Mouse (Mus musculus) heart, embryonic 15.5 days (tissue): Measurements from ENCODE around the gene Pcgf1. TPM values are rescaled to one million over a fixed set of nuclear protein-coding genes. Genes with fewer than 3 reads are reported as not detected.

Source experiments
- ATAC-seq: fragments of 200-750 bp; cut with Nextera tagmentation; replicated peaks from 2 replicates; pipeline ENCODE4 v1.8.0; 2017; ENCODE audit warnings: low read depth, moderate TSS enrichment; ENCODE audit not compliant: insufficient number of reproducible peaks, insufficient read depth, low FRiP score
- H3K27ac ChIP-seq: fragments of 300-500 bp; sonication (generic); 2 replicates; pipeline ENCODE4 v1.5.1; 2015; ENCODE audit warnings: mild to moderate bottlenecking, inconsistent platforms
- H3K27me3 ChIP-seq: fragments of 300-500 bp; sonication (generic); 2 replicates; pipeline ENCODE4 v1.6.1; 2015; ENCODE audit warnings: inconsistent platforms
- H3K36me3 ChIP-seq: fragments of 300-500 bp; sonication (generic); 2 replicates; pipeline ENCODE4 v1.6.1; 2015; ENCODE audit warnings: mild to moderate bottlenecking, inconsistent platforms
- H3K4me1 ChIP-seq: fragments of 300-500 bp; sonication (generic); replicated peaks from 2 replicates; pipeline ENCODE4 v1.6.1; 2015; ENCODE audit warnings: inconsistent platforms
- H3K4me2 ChIP-seq: fragments of 300-500 bp; sonication (generic); 2 replicates; pipeline ENCODE4 v1.6.1; 2015; ENCODE audit warnings: inconsistent platforms, mild to moderate bottlenecking, moderate library complexity
- H3K4me3 ChIP-seq: fragments of 300-500 bp; sonication (generic); 2 replicates; pipeline ENCODE4 v1.5.1; 2015; ENCODE audit warnings: mild to moderate bottlenecking, inconsistent platforms
- H3K9ac ChIP-seq: fragments of 300-500 bp; sonication (generic); 2 replicates; pipeline ENCODE4 v1.6.1; 2015; ENCODE audit warnings: mild to moderate bottlenecking, inconsistent platforms
- H3K9me3 ChIP-seq: fragments of 300-500 bp; sonication (generic); replicated peaks from 2 replicates; pipeline ENCODE4 v1.6.1; 2016; ENCODE audit warnings: inconsistent platforms
- WGBS: fragments of 180-500 bp; shearing (Covaris S2); methylation state at CpG from one replicate; pipeline ENCODE4 v1.1.7; 2015; ENCODE audit warnings: mixed read lengths; 5-methylcytosine and 5-hydroxymethylcytosine counted together
- polyA plus RNA-seq: library from polyadenylated mRNA; unstranded; fragments of >200 nt; fragmentation: Nextera tagmentation; extraction: Ambion mirVana; gene quantifications from 2 replicates; pipeline ENCODE4 v1.2.1, GENCODE M21; 2015

The Pcgf1 gene
- polyA plus RNA-seq, 1 experiment from 2014 or later, result 13.8 TPM

GRCm38 (mm10) chr6:83068221-83068620 lies 9.4 kb upstream of the Pcgf1 start:
- Histone ChIP-seq H3K9ac (0 out of 2 replicates have a peak overlapping the region, but pooled peaks have one; percentile 2), H3K4me2 (peak overlapping the region; percentile 57), H3K4me1 (peaks cover 30% of the 10 kb centered on the region), H3K27me3 (peaks cover 99% of the 10 kb centered on the region), H3K27ac (no peak overlapping the region), H3K9me3 (no peaks in the 10 kb centered on the region), H3K36me3 (no peaks in the 10 kb centered on the region), H3K4me3 (peak overlapping the region; percentile 37)
- no peak for ATAC-seq
- 12% methylated on average over 8 of the region's 8 CpGs for WGBS

DNA sequence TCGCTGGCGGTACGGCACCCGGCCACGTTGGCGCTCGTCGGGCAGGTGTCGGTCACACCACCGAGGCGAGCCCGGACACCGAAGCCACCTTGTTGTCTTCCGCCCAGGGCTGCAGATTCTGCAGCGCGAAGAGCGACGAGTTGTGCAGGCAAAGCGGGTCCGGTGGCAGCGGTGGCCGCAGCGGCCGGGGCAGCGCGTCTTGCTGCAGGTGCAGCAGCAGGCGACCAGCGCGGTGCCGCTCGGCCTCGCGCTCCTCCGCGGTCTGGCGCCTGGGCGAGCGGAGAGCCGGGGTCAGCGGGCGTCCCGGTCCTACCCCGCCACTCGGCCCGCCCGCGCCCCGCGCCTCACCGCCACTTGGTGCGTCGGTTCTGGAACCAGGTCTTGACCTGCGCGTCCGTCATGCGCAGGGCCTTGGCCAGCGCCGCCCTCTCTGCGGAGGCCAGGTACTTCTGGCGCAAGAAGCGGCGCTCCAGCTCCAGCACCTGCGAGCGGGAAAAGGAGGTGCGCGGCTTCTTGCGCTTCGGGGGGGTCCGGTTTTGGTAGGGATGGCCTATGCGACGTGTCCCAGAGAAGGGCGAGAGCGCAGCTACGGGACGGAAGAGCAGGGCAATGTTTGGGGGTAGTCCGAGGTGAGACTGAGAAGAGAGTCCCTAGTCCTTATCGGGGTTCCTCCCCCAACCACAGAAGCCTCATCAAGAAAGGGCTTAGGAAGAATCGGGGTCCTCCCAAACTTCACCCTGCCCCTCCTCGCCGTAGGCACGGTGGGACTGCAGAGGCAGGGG lies 8.8 kb upstream of the Pcgf1 start:
- under 1% methylated on average over 81 of the region's 81 CpGs for WGBS
- peaks cover 30% of the 10 kb centered on the region for H3K4me1 ChIP-seq
- peak overlapping the region; percentile 57 for H3K4me2 ChIP-seq
- peak overlapping the region; percentile 37 for H3K4me3 ChIP-seq
- ATAC-seq, result no peak
- H3K36me3 ChIP-seq, result no peaks in the 10 kb centered on the region
- H3K27ac ChIP-seq, result no peak overlapping the region
- H3K9ac ChIP-seq, result 0 out of 2 replicates have a peak overlapping the region, but pooled peaks have one; percentile 2
- H3K9me3 ChIP-seq, result no peaks in the 10 kb centered on the region
- peaks cover 99% of the 10 kb centered on the region for H3K27me3 ChIP-seq

DNA sequence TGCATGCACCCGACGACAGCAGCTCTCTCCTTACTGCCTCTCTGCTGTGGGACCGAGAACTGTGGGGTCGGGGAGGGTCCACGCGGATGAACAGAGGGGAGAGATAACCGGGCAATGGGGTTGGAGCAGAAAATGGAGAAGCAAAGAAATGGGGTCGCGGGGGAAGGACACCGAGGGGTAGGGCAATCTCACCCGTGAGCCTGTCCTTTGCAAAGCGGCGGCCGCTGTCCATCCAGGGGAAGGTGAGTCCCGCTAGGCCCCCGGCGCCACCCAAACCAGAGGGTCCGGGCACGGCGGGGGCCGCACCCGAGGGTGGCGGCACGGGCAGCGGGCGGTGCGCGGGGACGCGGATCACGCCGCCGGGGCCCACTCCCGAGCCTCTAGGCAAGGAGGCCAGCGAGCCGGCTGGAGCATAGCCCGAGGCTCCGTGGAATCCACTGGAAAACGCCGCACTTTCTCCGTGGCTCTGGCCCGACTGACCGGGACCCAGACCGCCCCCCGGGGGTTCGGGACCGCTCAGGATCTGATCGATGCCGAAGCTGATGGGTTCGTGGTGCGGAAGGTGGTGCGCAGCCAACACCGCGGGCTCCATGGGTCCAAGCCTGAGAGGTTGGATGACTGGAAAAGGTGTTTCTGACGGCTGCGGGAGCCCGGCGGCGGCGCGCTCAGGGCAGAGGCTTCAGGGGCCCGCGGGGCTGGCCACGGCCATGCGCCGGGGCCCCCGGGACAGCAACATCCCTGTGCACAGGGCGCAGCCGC lies 8.0 kb upstream of the Pcgf1 start:
- Histone ChIP-seq H3K4me2 (peak overlapping the region; percentile 45), H3K4me3 (peak overlapping the region; percentile 37), H3K27ac (no peak overlapping the region), H3K36me3 (no peaks in the 10 kb centered on the region), H3K27me3 (peaks cover 99% of the 10 kb centered on the region), H3K9me3 (no peaks in the 10 kb centered on the region), H3K4me1 (peaks cover 30% of the 10 kb centered on the region), H3K9ac (0 out of 2 replicates have a peak overlapping the region, but pooled peaks have one; percentile 14)
- peak; percentile 44; the same call in 1 of the 2 replicates for ATAC-seq
- WGBS, result 1% methylated on average over 69 of the region's 69 CpGs

DNA sequence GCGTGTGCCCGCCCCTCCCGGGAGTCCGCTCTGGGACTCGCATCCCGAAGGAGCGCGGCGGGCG lies 7.6 kb upstream of the Pcgf1 start, which contains the start of gene Tlx2:
Tlx2 (minus strand) TSS at position 47 of the 64 bp plus-strand sequence.
- Histone ChIP-seq H3K4me2 (peak within 1 kb of the TSS; percentile 57), H3K9ac (0 out of 2 replicates have a peak within 1 kb of the TSS, but pooled peaks have one; percentile 14), H3K27ac (no peak within 1 kb of the TSS), H3K4me3 (peak within 1 kb of the TSS; percentile 37), H3K4me1 (peaks cover 30% of the 10 kb centered on the region), H3K36me3 (no peaks in the 10 kb centered on the region), H3K9me3 (no peaks in the 10 kb centered on the region), H3K27me3 (peaks cover 99% of the 10 kb centered on the region)
- 2% methylated on average over 8 of the region's 10 CpGs for WGBS
- ATAC-seq, result no peak

DNA sequence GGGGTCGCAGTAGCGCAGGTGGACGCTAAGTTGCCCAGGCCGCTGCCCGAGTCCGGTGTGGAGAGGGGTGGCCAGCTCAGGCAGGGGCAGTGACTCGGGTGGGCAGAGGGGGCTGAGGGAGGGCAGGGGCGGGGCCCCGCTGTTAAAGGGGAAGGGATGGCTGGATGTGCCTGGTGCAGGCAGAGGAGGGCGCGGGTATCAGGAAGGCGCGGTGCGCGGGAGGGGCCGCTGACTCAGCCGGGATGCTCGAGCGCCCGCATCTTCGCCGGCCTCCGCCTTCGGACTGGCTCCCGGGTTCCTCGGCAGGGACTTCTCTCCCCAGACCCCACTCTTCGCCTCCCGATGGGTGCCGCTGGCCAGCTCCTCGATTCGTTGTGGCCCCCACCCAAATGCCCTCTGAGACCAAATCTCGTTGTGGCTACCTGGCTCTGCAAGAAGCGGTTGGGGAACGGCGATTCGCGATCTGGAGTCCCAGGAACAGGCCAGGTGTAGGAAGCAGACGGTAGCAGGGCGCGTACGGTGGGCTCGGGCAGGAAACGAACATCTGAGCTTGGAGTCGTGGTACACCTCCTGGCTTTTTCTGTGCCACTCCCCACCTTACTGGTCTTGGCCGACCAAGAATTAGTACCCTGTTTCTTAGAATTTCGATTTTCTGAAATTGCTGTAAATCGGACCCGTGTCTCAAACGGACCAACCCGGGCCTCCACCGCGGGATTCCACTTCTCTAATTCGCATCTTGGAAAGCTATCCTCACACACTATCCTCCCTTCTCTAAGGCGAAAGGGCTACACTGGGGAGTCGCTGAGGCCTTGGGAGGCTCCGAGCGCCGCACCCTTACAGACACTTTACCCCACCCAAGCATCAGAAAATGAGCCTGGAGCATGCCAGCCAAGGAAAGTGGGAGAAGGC lies 7.1 kb upstream of the Pcgf1 start:
- 1% methylated on average over 55 of the region's 58 CpGs for WGBS

DNA sequence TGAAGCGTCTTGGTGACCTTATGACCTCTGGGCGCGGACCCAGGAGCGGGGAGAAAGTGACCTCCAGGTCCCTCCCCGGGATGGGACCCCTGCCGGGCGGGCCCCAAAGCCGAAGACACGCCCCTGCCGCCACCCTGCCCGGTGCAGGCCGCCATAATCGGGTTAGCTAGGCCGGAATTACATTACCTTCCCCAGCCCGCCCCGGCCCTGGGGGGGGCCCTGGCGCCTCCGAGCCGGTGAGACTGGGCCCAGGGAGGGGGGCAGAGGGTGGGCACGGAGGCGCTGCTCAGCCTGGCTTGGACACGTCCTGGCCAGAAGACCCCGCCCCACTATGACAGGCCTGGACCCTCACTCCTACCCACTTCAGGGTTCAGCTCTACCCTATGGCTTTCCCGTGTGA lies 6.4 kb upstream of the Pcgf1 start:
- 3% methylated on average over 22 of the region's 24 CpGs for WGBS
- H3K4me2 ChIP-seq, result no peak overlapping the region
- ATAC-seq, result peak; percentile 61; the same call in 1 of the 2 replicates

More for the DNA sequence above, 7.1 kb upstream of the Pcgf1 start:
- peaks cover 30% of the 10 kb centered on the region for H3K4me1 ChIP-seq
- no peak overlapping the region for H3K9ac ChIP-seq
- H3K4me2 ChIP-seq, result peak overlapping the region; percentile 45
- peaks cover 99% of the 10 kb centered on the region for H3K27me3 ChIP-seq
- ATAC-seq, result no peak; the same call in 1 of the 2 replicates
- no peaks in the 10 kb centered on the region for H3K36me3 ChIP-seq
- peak overlapping the region; percentile 37 for H3K4me3 ChIP-seq
- no peak overlapping the region for H3K27ac ChIP-seq
- no peaks in the 10 kb centered on the region for H3K9me3 ChIP-seq

DNA sequence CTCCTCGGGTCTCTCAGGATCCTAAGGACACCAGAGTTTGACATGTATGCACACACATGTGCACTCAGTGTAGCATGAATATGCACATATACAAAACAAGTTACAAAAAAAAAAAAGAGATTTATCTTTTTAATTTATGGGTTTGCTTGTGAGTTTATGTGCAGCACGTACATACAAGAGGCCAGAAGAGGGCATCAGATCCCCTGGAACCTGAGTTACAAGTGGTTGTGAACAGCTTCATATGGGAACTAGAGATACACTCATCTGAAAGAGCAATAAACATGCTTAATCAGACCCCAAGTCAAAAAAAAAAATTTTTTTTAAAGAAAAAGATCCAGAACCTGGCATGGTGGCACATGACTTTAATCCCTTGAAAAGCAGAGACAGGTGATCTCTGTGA lies 2.7 kb upstream of the Pcgf1 start:
- no peak for ATAC-seq
- WGBS, result 8% methylated on average over 2 of the region's 2 CpGs
- no peak overlapping the region for H3K4me2 ChIP-seq
- H3K27ac ChIP-seq, result no peak overlapping the region
- no peak overlapping the region for H3K9ac ChIP-seq
- peaks cover 26% of the 10 kb centered on the region for H3K4me1 ChIP-seq
- H3K27me3 ChIP-seq, result peaks cover 74% of the 10 kb centered on the region
- no peak overlapping the region for H3K4me3 ChIP-seq
- H3K9me3 ChIP-seq, result no peaks in the 10 kb centered on the region
- no peaks in the 10 kb centered on the region for H3K36me3 ChIP-seq

More for the DNA sequence above, 6.4 kb upstream of the Pcgf1 start:
- Histone ChIP-seq H3K9me3 (no peaks in the 10 kb centered on the region), H3K36me3 (no peaks in the 10 kb centered on the region), H3K9ac (no peak overlapping the region), H3K4me3 (peak overlapping the region; percentile 10; the same call in 1 of the 2 replicates), H3K27ac (no peak overlapping the region), H3K27me3 (peaks cover 99% of the 10 kb centered on the region), H3K4me1 (peaks cover 30% of the 10 kb centered on the region)

- WGBS, result under 1% methylated on average over 46 of the region's 46 CpGs
- H3K9me3 ChIP-seq, result no peaks in the 10 kb centered on the region
- peaks cover 58% of the 10 kb centered on the region for H3K27me3 ChIP-seq
- peak overlapping the region; percentile 83 for H3K9ac ChIP-seq
- peaks cover 13% of the 10 kb centered on the region for H3K4me1 ChIP-seq
- peak overlapping the region; percentile 86 for H3K27ac ChIP-seq
- peak overlapping the region; percentile 99 for H3K4me2 ChIP-seq
- H3K36me3 ChIP-seq, result peaks cover 14% of the 10 kb centered on the region
- H3K4me3 ChIP-seq, result peak overlapping the region; percentile 84
- peak; percentile 92 for ATAC-seq
These were observed 722 bp downstream of the Pcgf1 start for GRCm38 (mm10) chr6:83078324-83078858.

- Histone ChIP-seq H3K27me3 (peaks cover 58% of the 10 kb centered on the region), H3K9me3 (no peaks in the 10 kb centered on the region), H3K27ac (no peak overlapping the region), H3K36me3 (peaks cover 14% of the 10 kb centered on the region), H3K4me3 (no peak overlapping the region), H3K4me2 (no peak overlapping the region), H3K4me1 (peaks cover 13% of the 10 kb centered on the region), H3K9ac (no peak overlapping the region)
- ATAC-seq, result no peak
- 92% methylated on average over 5 of the region's 5 CpGs for WGBS
These were observed 2.5 kb downstream of the Pcgf1 start for GRCm38 (mm10) chr6:83080210-83080609.

GRCm38 (mm10) chr6:83083497-83083896 lies 5.8 kb downstream of the Pcgf1 start:
- Histone ChIP-seq H3K9ac (no peak overlapping the region), H3K4me2 (no peak overlapping the region), H3K27ac (no peak overlapping the region), H3K4me1 (peaks cover 29% of the 10 kb centered on the region), H3K27me3 (peaks cover 66% of the 10 kb centered on the region), H3K36me3 (peaks cover 14% of the 10 kb centered on the region), H3K4me3 (no peak overlapping the region), H3K9me3 (no peaks in the 10 kb centered on the region)
- no peak for ATAC-seq
- WGBS, result 23% methylated on average over 5 of the region's 5 CpGs

DNA sequence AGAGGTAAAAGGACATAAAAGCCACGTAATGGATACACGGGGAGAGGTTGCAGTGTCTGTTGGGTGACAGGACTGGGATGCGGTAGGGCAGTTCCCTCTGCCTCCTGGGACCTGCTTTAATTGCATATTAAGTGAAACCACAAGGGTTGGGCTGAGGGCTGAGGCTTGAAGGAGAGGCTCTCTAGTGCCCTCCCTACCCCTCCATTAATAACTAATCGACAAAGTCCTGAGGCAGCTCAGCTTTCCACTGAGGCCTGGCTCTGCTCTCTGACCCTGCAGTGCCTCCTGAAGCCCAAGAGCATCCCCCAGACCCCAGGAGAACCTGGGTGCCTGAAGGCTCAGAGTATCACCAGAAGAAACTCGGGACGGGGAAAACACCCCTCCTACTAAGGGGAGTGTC lies 6.8 kb downstream of the Pcgf1 start:
- Histone ChIP-seq H3K4me1 (peaks cover 21% of the 10 kb centered on the region), H3K4me2 (no peak overlapping the region), H3K4me3 (no peak overlapping the region), H3K9ac (no peak overlapping the region), H3K9me3 (no peaks in the 10 kb centered on the region), H3K27me3 (peaks cover 74% of the 10 kb centered on the region), H3K27ac (no peak overlapping the region), H3K36me3 (peaks cover 14% of the 10 kb centered on the region)
- WGBS, result 15% methylated on average over 6 of the region's 6 CpGs
- no peak for ATAC-seq
